Mouse (Mus musculus) heart, embryonic 10.5 days (tissue): ENCODE data around the gene Rad51ap1. TPM values are rescaled to one million over a fixed set of nuclear protein-coding genes. Genes with fewer than 3 reads are reported as not detected.

ENCODE experiments used
- DNase-seq: peaks from one replicate; pipeline ENCODE4 v3.0.0-alpha.2; 2017; ENCODE audit warnings: low spot score
- H3K27ac ChIP-seq: fragments of 300-500 bp; sonication (generic); 2 replicates; pipeline ENCODE4 v1.5.1; 2016; ENCODE audit warnings: mild to moderate bottlenecking
- H3K27me3 ChIP-seq: fragments of 300-500 bp; sonication (generic); 2 replicates; pipeline ENCODE4 v1.6.1; 2016; ENCODE audit warnings: mild to moderate bottlenecking; ENCODE audit not compliant: poor library complexity, insufficient read depth, severe bottlenecking
- H3K36me3 ChIP-seq: fragments of 300-500 bp; sonication (generic); 2 replicates; pipeline ENCODE4 v1.6.1; 2016; ENCODE audit warnings: mild to moderate bottlenecking, moderate library complexity
- H3K4me1 ChIP-seq: fragments of 300-500 bp; sonication (generic); 2 replicates; pipeline ENCODE4 v1.6.1; 2016; ENCODE audit warnings: mild to moderate bottlenecking
- H3K4me3 ChIP-seq: fragments of 300-500 bp; sonication (generic); 2 replicates; pipeline ENCODE4 v1.5.1; 2016; ENCODE audit warnings: mild to moderate bottlenecking, moderate library complexity
- H3K9me3 ChIP-seq: fragments of 300-500 bp; sonication (generic); 2 replicates; pipeline ENCODE4 v1.6.1; 2016; ENCODE audit warnings: mild to moderate bottlenecking, moderate library complexity
- WGBS: fragments of 180-500 bp; shearing (Covaris S2); methylation state at CpG from one replicate; pipeline ENCODE4 v1.1.7; 2016; 5-methylcytosine and 5-hydroxymethylcytosine counted together
- polyA plus RNA-seq: library from polyadenylated mRNA; unstranded; fragments of >200 nt; fragmentation: Nextera tagmentation; extraction: Ambion mirVana; gene quantifications from 2 replicates; pipeline ENCODE4 v1.2.1, GENCODE M21; 2016

Rad51ap1 gene
- polyA plus RNA-seq, 1 experiment from 2014 or later: 53.0 TPM

DNA sequence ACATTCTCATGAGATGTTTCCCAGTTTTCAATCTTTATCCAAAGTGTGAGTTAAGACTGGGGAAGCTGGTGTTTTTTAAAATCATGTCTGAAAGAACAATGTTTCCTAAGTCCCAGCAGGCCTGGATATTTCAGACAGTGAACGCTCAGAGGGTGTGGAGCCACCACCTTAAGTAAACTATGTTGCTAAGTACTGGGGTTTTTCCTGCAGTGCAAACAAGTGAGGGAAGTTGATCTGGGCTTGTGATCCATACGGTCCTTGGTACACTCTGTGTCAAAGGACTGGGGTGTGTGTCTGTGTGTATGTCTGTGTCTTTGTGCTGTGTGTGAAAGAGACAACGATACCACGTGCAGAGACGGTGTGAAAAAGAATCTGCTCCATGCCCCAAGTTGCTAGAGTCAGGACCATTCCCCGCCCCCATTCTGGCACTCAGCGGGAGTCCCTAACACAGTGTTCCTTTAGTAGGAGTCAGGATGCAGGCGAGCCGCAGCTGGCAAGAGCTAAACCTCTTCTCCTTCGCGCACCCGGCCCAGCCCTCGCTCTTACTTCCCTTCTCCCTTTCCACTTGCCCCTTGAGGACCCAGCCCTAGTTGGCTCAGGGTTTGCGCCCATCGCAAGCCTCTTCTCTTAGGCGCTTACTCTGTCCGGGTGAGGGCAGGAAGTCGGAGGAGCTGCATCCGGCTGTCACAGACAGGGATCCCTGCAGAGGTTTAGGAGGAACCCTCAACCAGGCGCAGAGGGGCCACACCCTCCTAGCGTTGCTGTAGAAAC, 18.1 kb downstream of the Rad51ap1 start, which contains the start of gene Dyrk4:
Gene Dyrk4, minus strand, starts transcription at position 729 of the 771 bp plus-strand sequence.
- WGBS: 9% methylated on average over 21 of the region's 21 CpGs
- peak; percentile 73 for DNase-seq
- Histone ChIP-seq H3K27ac (peak within 1 kb of the TSS; percentile 72), H3K4me3 (peak within 1 kb of the TSS; percentile 47), H3K4me1 (peaks cover 5% of the 10 kb centered on the region; the same call in 1 of the 2 replicates), H3K9me3 (no peaks in the 10 kb centered on the region), H3K27me3 (no peaks in the 10 kb centered on the region), H3K36me3 (peaks cover 41% of the 10 kb centered on the region)

DNA sequence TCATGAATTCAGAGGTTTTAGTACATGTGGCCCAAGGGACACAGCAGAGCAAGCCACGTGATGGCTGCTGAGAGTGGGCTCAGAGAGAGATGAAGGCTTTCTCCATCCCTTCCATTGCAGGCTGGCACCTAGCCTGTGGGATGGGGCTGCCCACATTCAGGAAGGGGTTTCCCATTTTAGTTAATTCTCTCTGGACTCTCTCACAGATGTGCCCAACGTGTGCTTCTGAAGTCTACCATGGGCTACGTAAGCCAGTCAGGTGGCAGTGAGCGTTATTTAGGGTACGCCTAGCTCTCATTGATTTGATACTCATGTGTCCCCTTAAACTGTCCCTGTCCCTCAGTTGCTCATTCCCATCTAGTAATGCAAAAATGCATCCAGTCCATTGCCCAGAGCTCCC, 24.5 kb downstream of the Rad51ap1 start:
- Histone ChIP-seq H3K9me3 (no peaks in the 10 kb centered on the region), H3K4me1 (no peaks in the 10 kb centered on the region), H3K36me3 (no peaks in the 10 kb centered on the region), H3K27me3 (no peaks in the 10 kb centered on the region), H3K27ac (no peak overlapping the region), H3K4me3 (no peak overlapping the region)
- 76% methylated on average over 5 of the region's 5 CpGs for WGBS
- peak; percentile 58 for DNase-seq

DNA sequence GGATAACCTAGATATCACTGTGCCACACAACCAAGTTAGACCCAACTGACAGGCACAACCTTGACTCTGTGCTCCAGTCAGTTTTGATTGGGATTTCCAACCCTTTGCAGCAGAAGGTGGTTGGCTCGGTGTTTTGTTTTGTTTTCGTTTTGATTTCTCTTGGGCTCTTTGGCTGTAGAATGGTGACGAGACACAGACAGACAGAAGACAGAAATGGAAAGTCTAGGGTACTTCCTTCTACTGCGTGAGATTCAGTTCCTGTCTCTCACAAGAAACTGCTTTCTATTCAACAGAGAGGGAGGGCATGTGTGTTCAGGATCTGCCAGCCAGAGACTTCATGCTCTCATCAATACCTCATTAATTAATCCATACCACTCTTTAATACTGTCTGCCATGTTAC, 28.7 kb downstream of the Rad51ap1 start:
- no peak for DNase-seq
- Histone ChIP-seq H3K4me3 (no peak overlapping the region), H3K36me3 (no peaks in the 10 kb centered on the region), H3K4me1 (no peaks in the 10 kb centered on the region), H3K27me3 (no peaks in the 10 kb centered on the region), H3K27ac (no peak overlapping the region), H3K9me3 (no peaks in the 10 kb centered on the region)
- 64% methylated on average over 4 of the region's 4 CpGs for WGBS

DNA sequence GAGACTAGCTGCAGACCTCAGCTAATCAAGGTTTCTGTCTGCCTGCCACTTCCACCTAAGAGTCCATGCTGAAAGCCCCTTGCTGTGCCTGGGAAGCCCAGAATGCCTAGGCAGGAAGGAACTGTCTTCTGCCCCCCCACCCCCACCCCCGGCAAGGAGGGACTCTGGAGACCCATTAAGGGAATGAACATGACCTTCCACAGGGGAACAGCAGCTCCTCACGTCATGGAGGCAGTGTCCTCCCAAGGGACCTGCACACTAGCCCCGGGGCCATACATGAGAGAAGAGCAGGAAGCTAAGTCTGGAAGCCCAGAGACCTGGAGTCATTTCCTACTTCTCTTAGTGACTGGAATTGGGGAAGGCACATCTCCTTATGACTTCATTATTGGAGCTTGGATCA, 31.5 kb downstream of the Rad51ap1 start:
- H3K9me3 ChIP-seq: no peaks in the 10 kb centered on the region

DNA sequence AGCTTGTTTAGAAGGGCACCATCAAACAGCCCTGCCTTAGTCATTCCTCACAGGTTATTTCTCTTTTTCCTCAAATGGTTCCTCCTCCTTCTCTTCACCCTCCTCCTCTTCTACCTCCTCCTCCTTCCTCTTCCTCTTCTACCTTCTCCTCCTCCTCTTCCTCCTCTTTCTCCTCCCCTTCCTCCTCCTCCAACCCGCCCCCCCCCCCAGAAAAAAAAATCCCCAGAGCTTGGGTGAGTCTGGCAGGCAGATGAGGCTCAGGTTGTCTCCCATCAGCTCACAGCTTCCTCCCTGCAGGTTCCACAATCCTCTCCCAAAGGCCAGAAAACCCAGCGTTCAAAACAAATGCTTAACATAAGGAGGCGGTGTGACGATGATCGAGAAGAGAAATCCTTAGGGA, 32.0 kb downstream of the Rad51ap1 start:
- no peaks in the 10 kb centered on the region for H3K4me1 ChIP-seq
- no peak for DNase-seq
- no peaks in the 10 kb centered on the region for H3K9me3 ChIP-seq
- H3K36me3 ChIP-seq: no peaks in the 10 kb centered on the region
- no peak overlapping the region for H3K4me3 ChIP-seq
- no peaks in the 10 kb centered on the region for H3K27me3 ChIP-seq
- H3K27ac ChIP-seq: no peak overlapping the region
- WGBS: 67% methylated on average over 4 of the region's 5 CpGs

More for the DNA sequence above, 31.5 kb downstream of the Rad51ap1 start:
- H3K4me1 ChIP-seq: no peaks in the 10 kb centered on the region
- H3K27ac ChIP-seq: no peak overlapping the region
- DNase-seq: no peak
- H3K4me3 ChIP-seq: no peak overlapping the region
- H3K27me3 ChIP-seq: no peaks in the 10 kb centered on the region
- H3K36me3 ChIP-seq: no peaks in the 10 kb centered on the region
- 53% methylated on average over 3 of the region's 3 CpGs for WGBS

DNA sequence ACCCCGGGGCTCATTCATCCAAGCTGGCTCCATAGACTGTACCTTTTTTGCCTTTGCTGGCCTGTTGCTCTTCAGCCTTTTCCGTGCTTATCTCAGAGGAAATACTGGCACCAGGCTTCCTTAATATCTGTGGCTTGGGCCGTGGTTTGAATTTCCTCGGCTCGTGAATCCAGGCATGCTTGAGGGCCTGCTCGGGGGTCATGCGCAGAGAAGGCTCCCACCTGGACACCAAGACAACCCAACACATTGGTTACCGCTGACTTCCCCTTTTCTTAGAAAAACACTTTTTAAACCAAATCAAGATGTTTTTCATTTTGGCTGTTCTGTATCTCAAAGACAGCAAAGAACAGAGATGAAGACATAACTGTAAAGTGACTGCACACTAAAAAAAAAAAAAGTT, 62.3 kb downstream of the Rad51ap1 start:
- Histone ChIP-seq H3K4me1 (0 out of 2 replicates have a peak, but pooled peaks cover 2% of the 10 kb centered on the region), H3K9me3 (no peaks in the 10 kb centered on the region), H3K4me3 (no peak overlapping the region), H3K36me3 (no peaks in the 10 kb centered on the region), H3K27ac (no peak overlapping the region), H3K27me3 (peaks cover 14% of the 10 kb centered on the region)
- no peak for DNase-seq
- WGBS: 65% methylated on average over 8 of the region's 8 CpGs

Other genes starting within 250 kb of the Rad51ap1 start
- 1.7 and 2.9 TPM in 2 replicates for gene Kcna6, start 198.9 kb downstream of the Rad51ap1 start, polyA plus RNA-seq
- 265 and 328 TPM in 2 replicates for gene Ndufa9, start 90.5 kb downstream of the Rad51ap1 start, polyA plus RNA-seq
- 0.06 TPM in 1 of 2 replicates, not detected in the other for gene Akap3, start 86.5 kb downstream of the Rad51ap1 start, polyA plus RNA-seq
- gene Dyrk4, start 17.7 kb downstream of the Rad51ap1 start, polyA plus RNA-seq: not detected in 2 replicates
- gene D6Wsu163e, start 375 bp upstream of the Rad51ap1 start, polyA plus RNA-seq: 12.7 and 12.9 TPM in 2 replicates
- 0.24 and 0.30 TPM in 2 replicates for gene Fgf6, start 76.0 kb upstream of the Rad51ap1 start, polyA plus RNA-seq
- 0.11 and 0.46 TPM in 2 replicates for gene Fgf23, start 133.3 kb upstream of the Rad51ap1 start, polyA plus RNA-seq
- gene Tigar, start 170.0 kb upstream of the Rad51ap1 start, polyA plus RNA-seq: 9.0 and 12.6 TPM in 2 replicates
- gene Ccnd2, start 212.6 kb upstream of the Rad51ap1 start, polyA plus RNA-seq: 914 and 924 TPM in 2 replicates